Mouse (Mus musculus) forebrain, embryonic 10.5 days (tissue): ENCODE measurements around the gene Med4. TPM values are rescaled to one million over a fixed set of nuclear protein-coding genes. Genes with fewer than 3 reads are reported as not detected.

ENCODE experiments used
- DNase-seq: peaks from one replicate; pipeline ENCODE4 v3.0.0-alpha.2; 2017; ENCODE audit warnings: low spot score; ENCODE audit errors: extremely low spot score
- H3K27ac ChIP-seq: fragments of 300-500 bp; sonication (generic); 2 replicates; pipeline ENCODE4 v1.5.1; 2016; ENCODE audit warnings: mild to moderate bottlenecking
- H3K27me3 ChIP-seq: fragments of 300-500 bp; sonication (generic); 2 replicates; pipeline ENCODE4 v1.6.1; 2016; ENCODE audit warnings: mild to moderate bottlenecking; ENCODE audit not compliant: poor library complexity, severe bottlenecking
- H3K36me3 ChIP-seq: fragments of 300-500 bp; sonication (generic); replicated peaks from 2 replicates; pipeline ENCODE4 v1.6.1; 2016; ENCODE audit warnings: mild to moderate bottlenecking, moderate library complexity
- H3K4me1 ChIP-seq: fragments of 300-500 bp; sonication (generic); 2 replicates; pipeline ENCODE4 v1.6.1; 2016
- H3K4me3 ChIP-seq: fragments of 300-500 bp; sonication (generic); 2 replicates; pipeline ENCODE4 v1.5.1; 2016; ENCODE audit warnings: mild to moderate bottlenecking, moderate library complexity
- H3K9me3 ChIP-seq: fragments of 300-500 bp; sonication (generic); 2 replicates; pipeline ENCODE4 v1.6.1; 2016; ENCODE audit warnings: mild to moderate bottlenecking, moderate library complexity
- WGBS: fragments of 180-500 bp; shearing (Covaris S2); methylation state at CpG from one replicate; pipeline ENCODE4 v1.1.7; 2016; 5-methylcytosine and 5-hydroxymethylcytosine counted together
- polyA plus RNA-seq: library from polyadenylated mRNA; unstranded; fragments of >200 nt; fragmentation: Nextera tagmentation; extraction: Ambion mirVana; gene quantifications from 2 replicates; pipeline ENCODE4 v1.2.1, GENCODE M21; 2016

The Med4 gene
- polyA plus RNA-seq, 1 experiment from 2014 or later = 121 TPM

DNA sequence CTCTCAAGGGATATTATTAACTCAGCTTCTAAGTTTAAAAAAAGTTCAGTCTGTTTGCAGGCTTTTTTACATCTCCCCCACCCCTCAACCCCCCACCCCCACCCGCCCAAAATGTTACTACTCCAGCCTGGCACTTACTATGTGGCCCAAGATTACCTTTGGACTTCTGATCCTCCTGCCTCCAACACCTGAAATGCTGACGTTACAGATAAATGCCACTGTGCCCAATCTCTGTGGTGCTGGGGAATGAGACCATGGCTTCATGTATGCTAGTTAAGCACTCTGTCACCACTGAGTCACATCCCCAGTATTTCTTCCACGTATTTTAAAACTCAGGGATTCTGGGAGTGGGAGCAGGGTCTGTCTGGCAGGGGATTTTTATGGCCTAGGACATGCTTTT lies 40.5 kb downstream of the Med4 start:
- Histone ChIP-seq H3K27ac (no peak overlapping the region), H3K27me3 (no peaks in the 10 kb centered on the region), H3K4me3 (no peak overlapping the region), H3K9me3 (no peaks in the 10 kb centered on the region), H3K4me1 (peaks cover 18% of the 10 kb centered on the region), H3K36me3 (peaks cover under 1% of the 10 kb centered on the region; the same call in 1 of the 2 replicates)
- no peak for DNase-seq
- 55% methylated on average over 3 of the region's 3 CpGs for WGBS

DNA sequence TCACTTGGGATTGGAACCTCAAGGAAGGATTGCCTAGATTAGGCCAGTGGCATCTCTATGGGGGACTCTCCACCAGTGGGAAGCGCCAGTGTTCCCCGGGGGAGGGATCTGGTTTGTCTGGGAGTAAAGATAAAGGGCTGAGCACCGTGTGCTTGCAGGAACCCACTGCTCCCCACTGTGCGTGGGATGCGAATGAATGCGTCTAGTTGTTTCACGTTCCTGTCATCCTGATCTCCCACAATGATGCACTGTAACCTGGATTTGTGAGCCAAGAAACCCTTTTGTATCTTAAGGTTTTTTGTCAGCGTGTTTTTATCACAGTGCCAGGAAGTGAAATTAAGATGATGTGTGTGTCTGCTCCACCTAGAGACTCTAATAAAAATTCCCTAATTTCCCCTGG lies 40.9 kb downstream of the Med4 start:
- 43% methylated on average over 8 of the region's 8 CpGs for WGBS
- peaks cover 5% of the 10 kb centered on the region for H3K36me3 ChIP-seq
- DNase-seq = no peak

DNA sequence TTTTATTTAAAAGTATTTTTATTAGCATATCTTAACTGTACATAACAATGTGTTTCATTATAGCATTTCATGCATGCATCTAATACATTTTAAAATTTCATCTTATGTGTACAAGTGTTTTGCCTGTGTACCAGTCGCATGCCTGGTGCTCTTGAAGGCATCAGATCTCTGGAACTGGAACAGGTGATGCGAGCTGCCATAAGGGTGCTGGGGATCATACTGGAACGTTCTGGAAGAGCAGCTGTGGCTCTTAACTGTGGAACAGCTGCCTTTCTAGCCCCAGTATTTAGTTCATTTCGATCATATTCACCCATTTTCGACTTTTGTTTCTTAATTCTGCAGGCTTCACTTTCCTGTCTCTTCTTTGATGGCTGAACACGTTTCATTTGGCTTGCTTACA lies 41.3 kb downstream of the Med4 start:
- Histone ChIP-seq H3K27me3 (no peaks in the 10 kb centered on the region), H3K9me3 (no peaks in the 10 kb centered on the region), H3K4me3 (no peak overlapping the region), H3K4me1 (peaks cover 18% of the 10 kb centered on the region), H3K27ac (no peak overlapping the region), H3K36me3 (peaks cover 8% of the 10 kb centered on the region)
- DNase-seq = no peak
- WGBS = 86% methylated on average over 6 of the region's 6 CpGs

More for the DNA sequence above, 40.9 kb downstream of the Med4 start:
- Histone ChIP-seq H3K27ac (no peak overlapping the region), H3K4me3 (no peak overlapping the region), H3K27me3 (no peaks in the 10 kb centered on the region), H3K4me1 (peaks cover 18% of the 10 kb centered on the region), H3K9me3 (no peaks in the 10 kb centered on the region)

DNA sequence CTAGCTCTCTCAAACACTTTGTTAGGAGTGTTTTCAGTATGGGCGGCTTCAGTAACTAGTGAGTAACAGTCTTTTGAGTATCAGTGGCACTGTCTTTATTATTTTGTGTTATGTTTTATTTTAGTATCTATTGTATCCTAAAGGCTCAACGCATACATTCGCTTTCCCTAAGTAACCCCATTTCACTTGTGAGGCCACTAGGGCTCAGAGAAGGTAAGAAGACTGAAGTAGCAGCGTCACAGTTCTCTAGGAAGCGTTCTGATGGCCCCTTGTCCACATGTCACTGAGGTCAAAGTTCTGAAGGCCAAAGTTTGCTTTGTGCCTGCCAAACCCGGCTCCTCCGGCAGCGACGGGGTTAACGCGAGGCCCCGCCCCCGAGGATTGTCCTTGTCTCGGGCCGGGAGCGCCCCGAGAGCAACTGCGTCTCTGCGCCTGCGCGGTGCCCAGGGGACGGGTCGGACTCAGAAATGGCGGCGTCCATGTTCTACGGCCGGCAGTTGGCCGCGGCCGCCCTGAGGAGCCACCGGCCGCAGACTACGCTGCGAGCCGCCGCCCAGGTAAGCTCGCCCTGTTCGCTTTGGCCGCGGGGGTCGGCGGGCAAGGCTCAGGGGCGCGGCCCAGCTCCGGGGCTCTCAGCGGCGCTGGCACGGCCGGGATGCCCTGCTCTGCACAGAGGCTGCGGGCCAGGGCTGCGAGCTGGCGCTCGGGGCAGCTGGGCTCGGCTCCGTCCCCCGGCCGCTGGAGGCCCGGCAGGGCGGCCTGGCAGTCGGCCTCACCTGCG lies 42.7 kb downstream of the Med4 start:
- H3K4me3 ChIP-seq = peak overlapping the region; percentile 100
- H3K27me3 ChIP-seq = no peaks in the 10 kb centered on the region
- 4% methylated on average over 61 of the region's 61 CpGs for WGBS
- peak; percentile 94 for DNase-seq
- H3K36me3 ChIP-seq = peaks cover 17% of the 10 kb centered on the region
- H3K4me1 ChIP-seq = peaks cover 18% of the 10 kb centered on the region
- H3K9me3 ChIP-seq = no peaks in the 10 kb centered on the region
- peak overlapping the region; percentile 97 for H3K27ac ChIP-seq

DNA sequence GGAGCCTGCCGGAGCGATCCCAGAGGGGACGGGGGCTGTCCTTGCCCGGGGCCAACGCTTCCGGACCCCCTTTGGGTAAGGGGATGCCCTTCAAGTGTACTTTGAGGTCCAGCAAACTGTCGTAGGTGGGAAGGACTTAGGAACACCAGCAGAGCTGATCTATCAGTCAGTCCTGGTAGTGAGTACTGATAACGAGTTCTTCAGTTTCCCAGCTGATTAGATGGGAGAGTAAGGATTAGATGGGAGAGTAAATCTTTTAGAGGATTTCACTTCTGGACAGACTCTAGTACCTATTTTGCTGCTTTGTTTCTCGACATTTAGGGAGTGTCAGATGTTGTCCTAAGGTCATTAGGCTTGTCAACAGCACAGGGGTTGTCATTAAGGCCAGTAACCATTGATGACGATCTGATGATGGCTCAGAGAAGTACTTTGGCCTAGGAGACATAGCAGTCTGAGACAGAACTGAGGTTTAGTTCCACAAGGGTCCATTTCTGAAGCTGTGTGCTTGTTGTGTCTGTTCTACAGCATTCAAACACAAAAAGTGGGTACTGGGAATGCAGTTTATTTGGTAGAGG lies 43.4 kb downstream of the Med4 start:
- Histone ChIP-seq H3K4me1 (peaks cover 18% of the 10 kb centered on the region), H3K36me3 (peaks cover 17% of the 10 kb centered on the region), H3K27me3 (no peaks in the 10 kb centered on the region), H3K4me3 (peak overlapping the region; percentile 100), H3K9me3 (no peaks in the 10 kb centered on the region), H3K27ac (peak overlapping the region; percentile 97)
- DNase-seq = no peak
- 1% methylated on average over 10 of the region's 10 CpGs for WGBS

Other genes with a start within 250 kb of the Med4 start
- gene Rb1, start 184.2 kb upstream of the Med4 start, polyA plus RNA-seq = 21.3 and 27.7 TPM in 2 replicates
- gene Itm2b, start 124.7 kb upstream of the Med4 start, polyA plus RNA-seq = 192 and 209 TPM in 2 replicates
- gene Sucla2, start 15.3 kb downstream of the Med4 start, polyA plus RNA-seq = 109 and 120 TPM in 2 replicates
- gene Nudt15, start 38.2 kb downstream of the Med4 start, polyA plus RNA-seq = 10.3 and 11.3 TPM in 2 replicates
- not detected in 2 replicates for gene Gm21750, start 151.2 kb downstream of the Med4 start, polyA plus RNA-seq